Mouse (Mus musculus): ENCODE data around the gene Tm4sf5. TPM values are rescaled to one million over a fixed set of nuclear protein-coding genes. Genes with fewer than 3 reads are reported as not detected.

Tm4sf5 gene
- total and polyA plus RNA-seq, 3 experiments, result 5.5 to 24.5 (median 11.7) TPM

DNA sequence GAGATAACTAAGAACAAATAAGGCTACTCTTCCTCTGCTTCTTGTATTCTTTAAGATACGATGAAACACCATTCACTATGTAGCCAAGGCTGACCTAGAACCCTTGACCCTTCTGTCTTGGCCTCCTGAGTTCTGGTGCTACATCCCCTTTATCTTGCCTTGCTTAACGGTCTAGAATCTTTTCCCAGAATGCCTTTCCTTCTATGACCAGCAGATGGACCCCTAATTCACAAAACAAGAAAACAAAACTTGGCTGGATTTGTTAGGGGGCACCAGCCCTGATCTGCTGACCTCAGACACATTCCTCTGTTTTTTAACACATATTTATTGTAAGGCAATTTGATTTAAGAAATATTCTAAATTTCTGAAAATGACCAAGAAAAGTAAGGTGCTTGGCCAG lies 11.3 kb downstream of the Tm4sf5 start (continued):
- peak; percentile 50; the same call in 1 of the 2 replicates for TF ChIP-seq JUND (conservative IDR thresholded peaks at IDR 0.05; ENCODE audit: low read depth, low read length)

DNA sequence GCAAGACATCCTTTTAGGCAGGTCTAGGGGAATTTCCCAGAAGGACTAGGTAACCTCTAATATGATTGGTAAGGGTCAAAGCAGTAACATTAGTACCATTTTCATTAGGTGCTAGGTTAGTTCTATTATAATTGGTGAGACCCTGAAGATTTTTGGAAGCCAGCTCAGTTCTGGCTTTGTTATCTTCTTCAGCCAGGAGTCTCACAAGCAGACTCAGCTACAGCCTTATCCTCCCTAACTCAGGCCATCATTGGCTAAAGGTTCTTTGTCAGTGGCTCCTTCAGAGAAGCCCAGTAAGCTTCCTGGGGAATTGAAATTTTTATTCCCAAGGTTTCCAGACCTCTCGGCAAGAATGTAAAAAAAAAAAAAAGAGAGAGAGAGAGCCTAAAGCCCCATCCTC lies 13.4 kb downstream of the Tm4sf5 start:
- Histone ChIP-seq H3K9ac (ENCODE audit: insufficient read depth, low read depth) (no peak overlapping the region), H3K4me2 (ENCODE audit: insufficient read depth, low read depth, poor library complexity, severe bottlenecking) (no peak overlapping the region), H3K36me3 (replicated peaks in 1 of 2; ENCODE audit: control insufficient read depth in 1 of 2, insufficient read depth in 1 of 2, low read length in 1 of 2) (no peaks in the 10 kb centered on the region), H3K4me3 (replicated peaks in 1 of 3; ENCODE audit: low read depth in 2 of 3, low read length in 2 of 3, poor library complexity in 1 of 3) (no peak overlapping the region), H3K79me2 (replicated peaks; ENCODE audit: control insufficient read depth, extremely low read depth, insufficient read depth, poor library complexity, severe bottlenecking) (no peaks in the 10 kb centered on the region), H3K27ac (ENCODE audit: insufficient read depth, low read depth) (no peak overlapping the region), H3K4me1 (ENCODE audit: control insufficient read depth in 1 of 2, insufficient read depth in 2 of 2) (peaks cover 10 to 27% of the 10 kb centered on the region in 2 experiments), H3K9me3 (replicated peaks; ENCODE audit: low read length) (no peaks in the 10 kb centered on the region), H3K27me3 (replicated peaks) (no peaks in the 10 kb centered on the region)
- no peak for DNase-seq (ENCODE audit: extremely low read depth)
- TF ChIP-seq CTCF (conservative IDR thresholded peaks at IDR 0.05 in 1 of 2, IDR thresholded peaks at IDR 0.05 in 1 of 2; ENCODE audit: low read depth in 2 of 2, low read length in 2 of 2), result no peak
- no peak for TF ChIP-seq JUN (IDR thresholded peaks at IDR 0.05; ENCODE audit: insufficient read depth, low read depth, low read length)
- no peak for TF ChIP-seq KAT2A (IDR thresholded peaks at IDR 0.05; ENCODE audit: insufficient replicate concordance, low read length)
- TF ChIP-seq RAD21 (IDR thresholded peaks at IDR 0.05; ENCODE audit: low read depth, low read length), result no peak
- no peak for TF ChIP-seq MAX (IDR thresholded peaks at IDR 0.05; ENCODE audit: low read length)
- TF ChIP-seq USF2 (conservative IDR thresholded peaks at IDR 0.05; ENCODE audit: low read depth, low read length), result no peak
- no peak for TF ChIP-seq SMC3 (IDR thresholded peaks at IDR 0.05; ENCODE audit: low read depth, low read length)
- no peak for TF ChIP-seq HCFC1 (IDR thresholded peaks at IDR 0.05; ENCODE audit: low read depth, low read length)
- TF ChIP-seq SIN3A (IDR thresholded peaks at IDR 0.05; ENCODE audit: low read length), result no peak
- no peak for TF ChIP-seq JUND (conservative IDR thresholded peaks at IDR 0.05; ENCODE audit: low read depth, low read length)
- no peak for TF ChIP-seq MAFK (IDR thresholded peaks at IDR 0.05; ENCODE audit: insufficient replicate concordance, low read length)
- no peak for TF ChIP-seq CHD1 (IDR thresholded peaks at IDR 0.05; ENCODE audit: low read depth, low read length)
- in situ Hi-C loops (cut with MboI; ENCODE audit: low pct_ligation_motif_present, low pct_unique_long_range_greater_than_20kb, low sequenced_read_pairs), result loop anchor here (5.0 kb wide), 2 partner anchors 89 to 244 kb away; partner anchors contain the start of gene Zfp3
- dilution Hi-C loops (cut with MboI; ENCODE audit: extremely low pct_ligation_motif_present, extremely low pct_unique_long_range_greater_than_20kb, low sequenced_read_pairs), result no loop called here

DNA sequence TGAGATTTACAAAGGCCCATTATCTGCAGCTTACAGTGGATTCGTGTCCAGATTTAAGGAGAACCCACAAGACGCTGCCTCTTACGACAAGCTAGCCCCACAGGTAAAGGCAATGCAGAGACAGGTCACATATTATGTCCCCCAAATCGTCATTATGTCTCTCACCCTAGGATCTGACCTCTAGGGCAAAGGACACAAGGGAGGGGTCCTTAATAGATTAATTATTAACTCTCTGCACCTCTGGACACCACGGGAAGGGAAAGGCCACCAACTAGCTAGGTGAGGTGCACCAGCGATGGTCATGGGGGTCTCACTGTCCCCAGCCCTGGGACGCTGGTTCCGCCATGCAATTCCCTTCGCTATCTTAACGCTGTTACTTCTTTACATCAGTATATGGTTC lies 13.9 kb downstream of the Tm4sf5 start, which contains the start of gene Gltpd2:
TSS of gene Gltpd2 (plus strand) at position 274 of the 400 bp plus-strand sequence.
- H3K9me3 ChIP-seq (replicated peaks; ENCODE audit: low read length), result no peaks in the 10 kb centered on the region
- H3K4me3 ChIP-seq (replicated peaks in 1 of 3; ENCODE audit: low read depth in 2 of 3, low read length in 2 of 3, poor library complexity in 1 of 3), result no peak within 1 kb of the TSS
- H3K4me2 ChIP-seq (ENCODE audit: insufficient read depth, low read depth, poor library complexity, severe bottlenecking), result no peak within 1 kb of the TSS
- peaks cover 5 to 22% of the 10 kb centered on the region in 2 experiments for H3K4me1 ChIP-seq (ENCODE audit: control insufficient read depth in 1 of 2, insufficient read depth in 2 of 2)
- no peaks in the 10 kb centered on the region for H3K36me3 ChIP-seq (replicated peaks in 1 of 2; ENCODE audit: control insufficient read depth in 1 of 2, insufficient read depth in 1 of 2, low read length in 1 of 2)
- dilution Hi-C loops (cut with MboI; ENCODE audit: extremely low pct_ligation_motif_present, extremely low pct_unique_long_range_greater_than_20kb, low sequenced_read_pairs) (no loop called here), in situ Hi-C loops (cut with MboI; ENCODE audit: low pct_ligation_motif_present, low pct_unique_long_range_greater_than_20kb, low sequenced_read_pairs) (loop anchor here (5.0 kb wide), 2 partner anchors 88 to 243 kb away; partner anchors contain the start of gene Zfp3)
- DNase-seq (ENCODE audit: extremely low read depth), result no peak
- TF ChIP-seq SIN3A (IDR thresholded peaks at IDR 0.05; ENCODE audit: low read length), result no peak
- TF ChIP-seq MYC (IDR thresholded peaks at IDR 0.05; ENCODE audit: low read depth, low read length), result no peak
- H3K27ac ChIP-seq (ENCODE audit: insufficient read depth, low read depth), result no peak within 1 kb of the TSS
- no peaks in the 10 kb centered on the region for H3K27me3 ChIP-seq (replicated peaks)
- no peak within 1 kb of the TSS for H3K9ac ChIP-seq (ENCODE audit: insufficient read depth, low read depth)
- no peaks in the 10 kb centered on the region for H3K79me2 ChIP-seq (replicated peaks; ENCODE audit: control insufficient read depth, extremely low read depth, insufficient read depth, poor library complexity, severe bottlenecking)
